Mouse (Mus musculus) limb, embryonic 10.5 days (tissue): ENCODE results near the gene Cpn1. TPM values are rescaled to one million over a fixed set of nuclear protein-coding genes. Genes with fewer than 3 reads are reported as not detected.
"Not testable (repeated sequence)": the region's sequence is repeated elsewhere in the genome, so short reads cannot be mapped to it uniquely, and the experiment has no call there.

Experiments
- DNase-seq: peaks from one replicate; pipeline ENCODE4 v3.0.0-alpha.2; 2017; ENCODE audit warnings: low spot score
- H3K27ac ChIP-seq: fragments of 300-500 bp; sonication (generic); 2 replicates; pipeline ENCODE4 v1.5.1; 2016; ENCODE audit warnings: mild to moderate bottlenecking
- H3K27me3 ChIP-seq: fragments of 300-500 bp; sonication (generic); 2 replicates; pipeline ENCODE4 v1.6.1; 2016; ENCODE audit warnings: low read depth, mild to moderate bottlenecking; ENCODE audit not compliant: poor library complexity, severe bottlenecking
- H3K36me3 ChIP-seq: fragments of 300-500 bp; sonication (generic); 2 replicates; pipeline ENCODE4 v1.6.1; 2016; ENCODE audit warnings: mild to moderate bottlenecking, moderate library complexity
- H3K4me1 ChIP-seq: fragments of 300-500 bp; sonication (generic); 2 replicates; pipeline ENCODE4 v1.6.1; 2016
- H3K4me3 ChIP-seq: fragments of 300-500 bp; sonication (generic); 2 replicates; pipeline ENCODE4 v1.5.1; 2016; ENCODE audit warnings: mild to moderate bottlenecking, moderate library complexity
- H3K9me3 ChIP-seq: fragments of 300-500 bp; sonication (generic); replicated peaks from 2 replicates; pipeline ENCODE4 v1.6.1; 2016; ENCODE audit warnings: mild to moderate bottlenecking
- WGBS: fragments of 180-500 bp; shearing (Covaris S2); methylation state at CpG from one replicate; pipeline ENCODE4 v1.1.7; 2016; 5-methylcytosine and 5-hydroxymethylcytosine counted together
- polyA plus RNA-seq: library from polyadenylated mRNA; unstranded; fragments of >200 nt; fragmentation: Nextera tagmentation; extraction: Ambion mirVana; gene quantifications from 2 replicates; pipeline ENCODE4 v1.2.1, GENCODE M21; 2016

Cpn1 gene
- polyA plus RNA-seq, 1 experiment from 2014 or later = not detected

DNA sequence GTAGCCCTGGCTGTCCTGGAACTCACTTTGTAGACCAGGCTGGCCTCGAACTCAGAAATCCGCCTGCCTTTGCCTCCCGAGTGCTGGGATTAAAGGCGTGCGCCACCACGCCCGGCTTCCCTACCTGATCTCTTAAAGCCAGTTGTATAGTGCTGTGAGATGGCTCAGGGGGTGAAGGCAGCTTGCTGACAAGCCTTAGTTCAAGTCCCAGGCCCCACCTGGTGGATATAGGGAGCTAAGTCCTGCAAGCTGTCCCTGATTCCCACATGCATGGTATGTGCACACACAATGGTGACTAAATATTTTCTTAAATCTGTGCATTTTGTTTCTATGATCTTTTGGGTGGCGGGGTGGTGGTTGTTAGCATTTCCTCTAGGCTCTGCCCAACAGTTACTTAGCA is 33.4 kb downstream of the Cpn1 start:
- not testable (repeated sequence) for H3K4me3 ChIP-seq, H3K27ac ChIP-seq, H3K36me3 ChIP-seq, H3K9me3 ChIP-seq, H3K27me3 ChIP-seq, DNase-seq
- peaks cover 16% of the 10 kb centered on the region for H3K4me1 ChIP-seq
- WGBS = 79% methylated on average over 7 of the region's 8 CpGs

DNA sequence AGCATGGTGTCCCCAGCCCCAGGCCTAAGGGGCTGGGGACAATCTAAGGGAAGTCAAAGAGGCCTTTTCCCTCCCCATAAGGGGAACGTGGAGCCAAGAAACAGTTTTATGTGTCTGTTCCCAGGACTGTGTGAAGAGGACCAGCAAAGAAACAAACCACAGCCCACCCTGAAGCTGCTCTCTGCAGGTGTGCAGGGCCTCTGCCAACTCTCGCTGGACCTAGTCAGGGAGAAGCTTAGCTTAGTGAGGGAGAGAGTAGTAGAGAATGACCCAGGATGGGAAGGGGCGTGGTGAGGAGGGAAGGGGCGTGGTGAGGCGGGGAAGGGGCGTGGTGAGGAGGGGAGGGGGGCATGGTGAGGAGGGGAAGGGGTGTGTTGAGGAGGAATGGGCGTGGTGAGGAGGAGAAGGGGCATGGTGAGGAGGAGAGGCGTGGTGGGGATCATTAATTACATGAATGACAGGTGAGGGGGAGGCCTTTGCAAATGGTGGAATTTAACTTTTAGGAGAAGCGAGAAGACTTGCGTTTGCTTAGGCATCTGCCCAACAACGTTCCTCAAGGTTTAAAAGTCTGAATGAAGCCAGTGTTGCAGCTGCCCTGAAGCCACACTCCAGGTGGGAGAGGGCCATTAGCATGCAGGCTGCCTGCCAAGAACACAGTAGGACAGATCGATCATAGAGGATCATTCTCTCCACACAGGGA is 37.1 kb downstream of the Cpn1 start:
- Histone ChIP-seq H3K9me3 (no peaks in the 10 kb centered on the region), H3K27ac (peak overlapping the region; percentile 27; the same call in 1 of the 2 replicates), H3K4me3 (peak overlapping the region; percentile 16), H3K36me3 (no peaks in the 10 kb centered on the region), H3K27me3 (no peaks in the 10 kb centered on the region), H3K4me1 (peaks cover 10% of the 10 kb centered on the region)
- WGBS = 4% methylated on average over 12 of the region's 12 CpGs
- peak; percentile 72 for DNase-seq

DNA sequence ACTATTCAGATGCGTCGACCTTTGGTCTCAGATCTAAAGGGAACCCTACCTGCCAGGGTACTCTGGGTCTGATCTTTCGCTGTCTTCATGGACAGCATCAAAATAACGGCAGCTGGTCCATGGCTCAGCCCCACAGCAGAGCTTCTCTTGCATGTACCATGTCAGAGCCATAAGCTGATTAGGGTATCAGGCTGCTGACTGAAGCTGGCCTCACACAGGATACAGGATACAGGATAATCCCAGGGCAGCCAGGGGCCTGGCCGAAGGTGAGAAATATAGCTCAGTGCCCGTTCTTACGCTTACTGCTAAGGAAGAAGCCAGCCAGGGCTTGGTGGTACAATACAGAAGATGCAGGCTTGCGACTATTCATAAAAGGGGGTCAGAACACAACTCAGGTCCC is 41.8 kb downstream of the Cpn1 start:
- no peak for DNase-seq
- H3K27ac ChIP-seq = no peak overlapping the region
- no peaks in the 10 kb centered on the region for H3K27me3 ChIP-seq
- H3K4me3 ChIP-seq = no peak overlapping the region
- 89% methylated on average over 8 of the region's 8 CpGs for WGBS
- H3K4me1 ChIP-seq = peaks cover 15% of the 10 kb centered on the region
- H3K9me3 ChIP-seq = no peaks in the 10 kb centered on the region
- no peaks in the 10 kb centered on the region for H3K36me3 ChIP-seq

DNA sequence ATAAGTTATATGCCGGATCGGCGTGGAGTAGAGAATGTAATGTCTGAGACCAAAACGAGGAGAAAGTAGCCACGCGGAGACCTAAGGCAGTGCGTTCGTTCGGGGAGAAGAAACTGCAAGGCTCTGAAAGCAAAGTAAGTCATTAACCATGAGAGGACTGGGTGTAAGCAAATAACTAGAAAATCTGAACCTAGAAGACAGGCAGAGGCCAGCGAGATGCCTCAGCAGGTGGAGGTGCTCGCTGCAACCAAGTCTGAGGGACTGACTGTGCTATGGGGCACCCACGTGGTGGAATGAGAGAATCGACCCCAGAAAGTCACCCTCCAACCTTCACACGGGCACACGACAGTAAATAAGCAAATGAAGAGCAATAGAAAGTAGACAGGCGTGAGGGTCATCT is 43.3 kb downstream of the Cpn1 start:
- H3K36me3 ChIP-seq = no peaks in the 10 kb centered on the region
- H3K4me1 ChIP-seq = peaks cover 22% of the 10 kb centered on the region
- no peaks in the 10 kb centered on the region for H3K9me3 ChIP-seq
- H3K4me3 ChIP-seq = no peak overlapping the region
- H3K27ac ChIP-seq = no peak overlapping the region
- H3K27me3 ChIP-seq = no peaks in the 10 kb centered on the region
- no peak for DNase-seq
- WGBS = 77% methylated on average over 16 of the region's 16 CpGs

DNA sequence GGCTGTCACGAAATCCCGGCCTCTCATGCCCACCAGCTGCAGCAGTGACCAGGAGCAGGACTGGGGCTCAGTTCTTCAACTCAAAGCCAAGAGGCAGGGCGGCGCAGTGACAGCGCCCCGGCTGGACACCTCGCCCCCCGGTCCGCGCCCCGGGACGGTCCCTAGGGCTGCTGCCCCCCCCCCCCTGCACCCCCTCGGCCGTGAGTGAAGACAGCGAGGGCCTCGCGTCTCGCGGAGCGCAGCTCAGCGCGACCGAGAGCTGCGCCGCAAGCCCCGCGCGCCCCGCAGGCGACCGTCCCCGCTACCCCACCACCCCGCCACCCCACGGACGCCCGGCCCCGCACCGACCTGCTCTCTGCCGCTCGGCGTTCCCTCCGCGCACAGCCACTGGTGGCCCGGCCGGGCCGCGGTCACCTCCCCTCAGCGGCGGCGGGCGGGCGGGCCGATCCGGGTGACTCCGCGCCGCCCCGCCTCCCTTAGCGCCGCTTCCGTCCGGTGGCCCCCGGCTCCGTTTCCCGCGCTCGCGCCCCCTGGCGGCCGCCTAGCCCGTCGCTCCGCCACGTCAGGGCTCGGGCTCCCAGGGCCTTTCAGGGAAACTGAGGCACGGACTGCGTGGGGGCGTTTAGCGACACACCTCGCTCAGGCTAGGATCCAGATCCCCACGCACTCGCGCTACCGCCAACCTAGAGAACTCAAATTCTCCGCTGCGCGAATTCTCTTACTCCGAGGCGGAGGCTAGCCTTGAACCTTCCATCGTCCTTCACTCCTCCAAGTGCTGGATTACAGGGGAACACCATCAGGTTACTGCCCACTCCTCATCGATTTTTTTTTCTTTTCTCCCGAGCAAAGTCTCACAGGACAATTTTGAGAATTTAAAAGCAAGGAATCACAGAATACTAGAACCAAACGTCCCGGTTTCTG is 46.3 kb downstream of the Cpn1 start, which contains the start of gene Dnmbp:
Dnmbp (minus strand) TSS at position 423 of the 921 bp plus-strand sequence.
- peak within 1 kb of the TSS; percentile 89 for H3K27ac ChIP-seq
- 3% methylated on average over 94 of the region's 94 CpGs for WGBS
- peaks cover 30% of the 10 kb centered on the region for H3K4me1 ChIP-seq
- peak; percentile 92 for DNase-seq
- no peaks in the 10 kb centered on the region for H3K27me3 ChIP-seq
- no peaks in the 10 kb centered on the region for H3K36me3 ChIP-seq
- H3K4me3 ChIP-seq = peak within 1 kb of the TSS; percentile 88
- no peaks in the 10 kb centered on the region for H3K9me3 ChIP-seq

DNA sequence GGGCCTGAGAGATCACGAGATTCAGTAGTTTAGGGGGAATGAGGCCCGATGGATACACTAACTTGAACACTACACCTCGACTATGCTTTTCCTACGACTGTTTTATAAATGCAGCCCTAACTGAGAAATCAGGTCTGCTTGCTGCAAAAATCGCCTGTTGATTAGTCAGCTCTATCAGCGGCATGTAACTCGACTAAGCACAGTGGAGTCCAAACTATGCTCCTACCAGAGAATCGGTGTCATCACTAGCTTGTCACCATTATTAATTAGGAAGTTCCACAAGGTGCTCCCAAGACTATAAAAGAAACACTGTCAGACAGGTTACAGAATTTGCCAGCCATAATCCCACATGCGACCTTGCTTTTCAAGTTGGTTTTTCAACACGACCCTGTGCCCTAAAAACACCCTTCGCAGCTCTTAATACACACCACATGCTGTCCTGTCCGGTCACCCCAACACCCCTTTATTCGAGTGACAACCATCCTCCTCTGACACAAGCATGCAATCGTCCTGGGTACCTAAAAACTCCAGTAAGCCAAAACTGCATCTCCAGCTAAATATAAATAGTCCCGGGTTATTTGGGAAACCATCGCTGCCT is 47.1 kb downstream of the Cpn1 start:
- WGBS = 29% methylated on average over 16 of the region's 16 CpGs
- Histone ChIP-seq H3K9me3 (no peaks in the 10 kb centered on the region), H3K27me3 (no peaks in the 10 kb centered on the region), H3K36me3 (no peaks in the 10 kb centered on the region), H3K4me1 (peaks cover 30% of the 10 kb centered on the region), H3K27ac (peak overlapping the region; percentile 89), H3K4me3 (peak overlapping the region; percentile 88)
- no peak for DNase-seq

DNA sequence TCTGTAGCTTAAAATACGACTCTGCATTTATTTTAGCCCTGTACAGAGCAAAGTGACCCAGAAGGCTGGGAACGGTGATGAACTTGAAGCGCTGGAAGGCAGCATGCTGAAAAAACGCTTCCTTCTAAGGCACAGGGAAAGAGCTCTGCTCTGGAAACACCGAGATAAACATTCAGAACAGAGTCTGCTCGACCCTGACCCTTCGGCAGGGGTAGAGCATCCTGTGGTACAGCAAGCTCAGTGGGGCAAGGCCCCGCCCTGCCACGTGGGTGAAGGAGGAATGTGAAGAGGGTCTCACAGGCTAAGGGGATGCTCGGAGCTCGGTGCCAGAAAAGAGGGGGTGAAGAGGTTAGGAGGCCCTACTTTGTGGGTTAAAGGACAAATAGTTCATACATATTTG is 48.0 kb downstream of the Cpn1 start:
- peaks cover 30% of the 10 kb centered on the region for H3K4me1 ChIP-seq
- 39% methylated on average over 11 of the region's 11 CpGs for WGBS
- no peak overlapping the region for H3K4me3 ChIP-seq
- DNase-seq = no peak
- no peaks in the 10 kb centered on the region for H3K9me3 ChIP-seq
- H3K36me3 ChIP-seq = no peaks in the 10 kb centered on the region
- H3K27me3 ChIP-seq = no peaks in the 10 kb centered on the region
- H3K27ac ChIP-seq = no peak overlapping the region

DNA sequence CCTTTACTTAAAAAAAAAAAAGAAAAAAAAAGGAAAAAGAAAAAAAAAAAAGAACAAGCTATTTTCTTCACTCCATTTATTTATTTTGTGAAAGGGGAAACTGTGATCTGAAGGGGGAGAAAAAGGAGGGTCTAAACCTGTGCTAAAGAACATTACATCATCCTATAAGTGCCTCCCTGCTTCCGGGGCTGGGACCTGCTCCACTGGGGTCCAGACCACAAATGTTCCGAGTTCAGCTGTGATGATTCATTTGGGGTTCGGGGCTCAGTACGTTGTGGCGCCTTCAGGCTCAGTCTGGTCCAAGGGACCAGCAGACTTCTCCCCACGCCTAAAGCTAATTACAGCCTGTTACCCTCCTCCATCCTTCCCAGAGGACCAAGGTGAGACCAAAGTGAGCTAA is 55.4 kb downstream of the Cpn1 start:
- Histone ChIP-seq H3K27ac (no peak overlapping the region), H3K36me3 (no peaks in the 10 kb centered on the region), H3K9me3 (no peaks in the 10 kb centered on the region), H3K4me3 (no peak overlapping the region), H3K4me1 (peaks cover 20% of the 10 kb centered on the region), H3K27me3 (no peaks in the 10 kb centered on the region)
- 90% methylated on average over 6 of the region's 6 CpGs for WGBS
- no peak for DNase-seq

DNA sequence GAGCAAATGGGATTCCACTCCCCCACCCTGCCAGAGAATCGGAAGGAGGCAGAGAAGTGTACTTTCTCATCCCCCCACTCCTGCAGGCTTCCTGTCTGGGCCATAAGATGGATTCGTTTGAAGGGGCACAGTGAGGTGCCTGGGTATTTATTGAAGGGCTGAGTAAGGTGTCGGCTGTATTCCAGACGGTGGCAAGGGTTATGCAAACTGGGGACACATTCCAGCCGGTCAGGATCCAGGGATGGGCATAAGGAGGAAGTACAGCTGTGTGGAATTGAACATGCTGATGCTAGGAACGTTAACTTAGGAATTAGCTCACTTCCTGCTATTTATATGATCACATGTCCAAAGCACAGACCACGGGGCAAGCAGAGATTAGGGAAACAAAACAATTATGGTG is 56.0 kb downstream of the Cpn1 start:
- H3K27ac ChIP-seq = peak overlapping the region; percentile 63
- no peak for DNase-seq
- WGBS = 32% methylated on average over 7 of the region's 7 CpGs
- H3K9me3 ChIP-seq = no peaks in the 10 kb centered on the region
- H3K36me3 ChIP-seq = no peaks in the 10 kb centered on the region
- H3K4me1 ChIP-seq = peaks cover 20% of the 10 kb centered on the region
- no peak overlapping the region for H3K4me3 ChIP-seq
- no peaks in the 10 kb centered on the region for H3K27me3 ChIP-seq

DNA sequence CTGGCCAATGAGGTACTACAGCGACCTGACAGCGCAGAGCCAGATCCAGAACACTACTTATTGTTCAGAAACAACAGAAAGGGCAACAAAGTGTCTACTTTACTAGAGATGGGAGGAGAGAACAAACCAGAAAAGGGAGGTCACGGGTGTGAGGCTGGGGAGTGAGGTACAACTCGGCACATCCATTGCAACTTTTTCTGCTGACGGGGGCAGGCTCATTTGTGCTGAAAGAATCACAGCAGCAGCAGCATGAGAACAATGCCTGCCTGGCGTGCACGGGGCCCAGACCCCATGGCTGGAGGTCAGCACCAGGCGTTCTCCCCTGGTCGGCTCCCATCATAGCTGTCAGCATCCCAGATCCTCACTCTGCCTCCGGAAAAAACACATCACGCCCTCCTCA is 56.5 kb downstream of the Cpn1 start:
- 46% methylated on average over 11 of the region's 11 CpGs for WGBS
- no peaks in the 10 kb centered on the region for H3K36me3 ChIP-seq
- no peak overlapping the region for H3K4me3 ChIP-seq
- DNase-seq = no peak
- H3K9me3 ChIP-seq = no peaks in the 10 kb centered on the region
- peak overlapping the region; percentile 63 for H3K27ac ChIP-seq
- no peaks in the 10 kb centered on the region for H3K27me3 ChIP-seq
- peaks cover 20% of the 10 kb centered on the region for H3K4me1 ChIP-seq

DNA sequence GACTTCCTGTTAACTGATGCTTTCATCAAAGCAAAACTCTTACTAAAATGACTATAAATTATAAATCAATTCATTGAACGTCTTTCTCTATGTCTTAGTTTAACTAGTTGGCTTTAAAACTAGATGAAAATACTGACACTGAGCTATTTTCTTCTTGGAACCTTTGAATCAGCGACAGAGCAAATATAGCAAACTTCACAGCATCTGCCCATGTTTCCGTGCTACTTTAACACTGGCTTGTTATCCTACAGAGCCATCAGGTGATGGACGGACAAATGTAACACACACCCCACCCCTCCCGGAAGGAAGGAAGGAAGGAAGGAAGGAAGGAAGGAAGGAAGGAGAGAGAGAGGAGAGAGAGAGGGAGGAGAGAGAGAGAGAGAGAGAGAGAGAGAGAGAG is 58.4 kb downstream of the Cpn1 start:
- no peak overlapping the region for H3K27ac ChIP-seq
- H3K4me1 ChIP-seq = peaks cover 20% of the 10 kb centered on the region
- no peaks in the 10 kb centered on the region for H3K27me3 ChIP-seq
- peaks cover 11% of the 10 kb centered on the region for H3K36me3 ChIP-seq
- no peak overlapping the region for H3K4me3 ChIP-seq
- WGBS = 82% methylated on average over 5 of the region's 5 CpGs
- H3K9me3 ChIP-seq = no peaks in the 10 kb centered on the region
- no peak for DNase-seq

DNA sequence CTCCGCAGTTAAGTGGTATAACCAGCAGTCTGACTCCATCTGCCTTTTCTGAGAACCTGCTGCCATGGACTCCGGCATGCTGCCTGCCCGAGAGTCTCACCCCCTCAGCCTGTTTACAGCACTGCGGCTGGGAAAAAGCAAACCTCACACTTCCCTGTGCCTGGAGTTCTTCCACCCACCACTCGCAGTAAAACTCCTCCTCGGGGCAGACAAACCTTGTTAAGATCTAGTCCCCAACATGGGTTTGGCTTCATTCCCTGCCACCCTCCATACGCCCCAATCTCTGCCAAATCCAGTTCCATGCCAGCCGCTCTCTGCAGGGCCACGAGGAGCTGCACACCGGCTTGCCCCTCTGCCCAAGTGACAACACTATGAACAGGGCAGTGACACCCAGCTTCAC is 59.3 kb downstream of the Cpn1 start:
- 55% methylated on average over 10 of the region's 10 CpGs for WGBS
- no peak for DNase-seq
- Histone ChIP-seq H3K9me3 (no peaks in the 10 kb centered on the region), H3K4me1 (peaks cover 20% of the 10 kb centered on the region), H3K27me3 (no peaks in the 10 kb centered on the region), H3K27ac (no peak overlapping the region), H3K36me3 (peaks cover 13% of the 10 kb centered on the region), H3K4me3 (no peak overlapping the region)
